Mouse (Mus musculus) small intestine, adult 2 months (tissue): ENCODE data around the gene Mink1. TPM values are rescaled to one million over a fixed set of nuclear protein-coding genes. Genes with fewer than 3 reads are reported as not detected.

Experiments
- H3K27ac ChIP-seq: fragments of 200-500 bp; 2 replicates; pipeline ENCODE4 v1.5.1; 2012; ENCODE audit warnings: low read depth, low read length, control low read depth, inconsistent platforms; ENCODE audit not compliant: insufficient read depth
- H3K27me3 ChIP-seq: fragments of 200-500 bp; 2 replicates; pipeline ENCODE4 v1.6.1; 2012; ENCODE audit warnings: mild to moderate bottlenecking, moderate library complexity, low read length, inconsistent platforms; ENCODE audit not compliant: control insufficient read depth, insufficient read depth
- H3K36me3 ChIP-seq: fragments of 200-500 bp; 2 replicates; pipeline ENCODE4 v1.6.1; 2012; ENCODE audit warnings: mild to moderate bottlenecking, low read length, control low read depth, inconsistent platforms; ENCODE audit not compliant: control insufficient read depth, insufficient read depth
- H3K4me1 ChIP-seq: fragments of 200-500 bp; 2 replicates; pipeline ENCODE4 v1.6.1; 2012; ENCODE audit warnings: low read length, inconsistent platforms, mixed read lengths; ENCODE audit not compliant: control insufficient read depth, insufficient read depth, insufficient read length
- H3K4me3 ChIP-seq: fragments of 200-500 bp; 2 replicates; pipeline ENCODE4 v1.5.1; 2012; ENCODE audit warnings: low read depth, mild to moderate bottlenecking, control low read depth, inconsistent platforms, low read length, moderate library complexity
- CTCF ChIP-seq: fragments of 200-500 bp; IDR thresholded peaks from 2 replicates; pipeline ENCODE4 v1.5.1; 2012; ENCODE audit warnings: low read depth, mild to moderate bottlenecking, control low read depth, inconsistent platforms, low read length, moderate library complexity, mixed read lengths; ENCODE audit not compliant: insufficient replicate concordance, insufficient read length; ENCODE audit errors: extremely low read depth
- POLR2A ChIP-seq: fragments of 200-500 bp; IDR thresholded peaks from 2 replicates; pipeline ENCODE4 v1.6.1; 2012; ENCODE audit warnings: low read depth, mild to moderate bottlenecking, control low read depth, inconsistent platforms, low read length, moderate library complexity
- WGBS: fragments of 180-500 bp; shearing (Covaris S2); methylation state at CpG from one replicate; pipeline ENCODE4 v1.1.7; 2018; 5-methylcytosine and 5-hydroxymethylcytosine counted together
- polyA plus RNA-seq: library from polyadenylated mRNA; depleted of rRNA; stranded (reverse); fragments of >200 nt; gene quantifications from 2 replicates; pipeline ENCODE4 v1.2.3, GENCODE M21; 2012

Mink1 gene
- polyA plus RNA-seq, 1 experiment = 82.0 TPM

DNA sequence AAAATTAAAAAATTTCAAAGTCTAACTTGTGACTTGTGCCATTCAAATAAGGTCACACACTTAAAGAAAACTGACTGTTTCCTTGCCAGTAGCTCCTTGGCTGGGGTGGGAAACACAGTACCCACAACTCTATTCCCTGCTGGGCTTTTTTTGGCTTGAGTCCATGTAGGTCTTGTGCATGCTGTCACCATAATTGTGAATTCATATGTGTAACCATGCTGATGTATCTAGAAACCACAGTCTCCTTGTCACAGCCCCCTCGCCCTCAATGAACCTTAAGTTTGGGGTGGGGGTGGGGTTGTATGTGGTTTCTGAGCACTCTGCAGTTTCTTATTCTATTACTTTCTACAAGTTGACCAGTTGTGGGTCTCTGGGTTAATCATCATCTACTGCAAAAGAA is 29.1 kb downstream of the Mink1 start:
- TF ChIP-seq CTCF = no peak
- TF ChIP-seq POLR2A = no peak
- Histone ChIP-seq H3K27me3 (no peaks in the 10 kb centered on the region), H3K27ac (no peak overlapping the region), H3K4me3 (no peak overlapping the region), H3K36me3 (no peaks in the 10 kb centered on the region), H3K4me1 (peaks cover 46% of the 10 kb centered on the region)
- WGBS = 91% methylated on average over 1 of the region's 1 CpGs

DNA sequence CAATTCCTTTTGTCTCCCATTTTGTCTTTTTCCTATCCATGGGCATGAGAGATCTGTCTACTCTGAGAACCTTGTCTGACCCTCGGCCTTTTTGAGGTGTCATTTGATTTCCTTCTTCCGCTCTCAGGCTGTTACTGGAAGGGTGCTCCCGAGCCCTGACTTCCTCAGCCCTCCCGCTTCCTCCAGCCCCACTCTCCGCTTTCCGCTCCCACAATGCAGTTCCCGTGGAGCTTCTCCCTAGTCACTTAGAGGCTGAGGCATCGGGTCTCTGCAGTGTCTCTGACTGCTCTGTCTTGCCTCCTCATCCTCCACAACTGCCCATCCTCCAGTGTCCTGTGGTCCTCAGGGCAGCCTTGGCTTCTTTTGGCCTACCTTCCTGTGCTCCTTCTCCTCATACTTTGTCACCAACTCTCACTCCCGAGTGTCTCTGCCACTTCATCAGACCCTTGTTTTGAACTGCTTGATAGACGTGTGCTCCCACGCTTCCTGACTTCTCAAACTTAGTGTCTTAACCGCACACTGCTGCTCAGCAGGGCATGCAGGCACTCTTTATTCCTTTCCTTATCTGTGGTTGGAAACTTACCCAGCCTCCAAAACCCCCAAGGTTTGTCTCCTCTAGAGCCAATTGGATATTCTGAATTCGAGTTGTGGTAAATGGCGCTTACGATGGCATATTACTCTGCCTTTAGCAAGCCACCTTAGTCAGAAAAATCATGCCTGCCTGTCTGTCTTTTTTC is 31.7 kb downstream of the Mink1 start:
- peak overlapping the region; percentile 92; the same call in 1 of the 2 replicates for H3K27ac ChIP-seq
- no peak for TF ChIP-seq POLR2A
- TF ChIP-seq CTCF = no peak

DNA sequence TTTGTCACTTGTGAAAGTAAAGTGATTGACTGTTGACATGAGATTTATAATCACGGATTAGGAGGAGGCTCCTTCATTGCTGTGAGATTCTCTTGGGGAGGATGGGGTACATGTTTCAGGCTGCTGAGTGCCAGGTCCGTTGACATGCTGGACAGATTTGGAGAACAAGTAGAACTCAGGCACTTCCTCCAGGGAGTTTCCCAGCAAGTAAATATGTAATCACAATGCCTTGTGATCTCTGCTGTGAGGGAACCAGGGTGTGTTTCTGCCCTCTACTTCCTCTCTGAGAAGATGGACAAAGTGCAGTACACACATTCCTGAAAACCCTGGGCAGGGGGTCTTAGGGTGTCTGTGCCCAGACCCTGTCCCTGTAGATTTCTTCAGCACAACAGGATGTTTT is 33.0 kb downstream of the Mink1 start:
- Histone ChIP-seq H3K4me1 (peaks cover 30% of the 10 kb centered on the region), H3K27me3 (no peaks in the 10 kb centered on the region), H3K4me3 (no peak overlapping the region), H3K27ac (peak overlapping the region; percentile 92), H3K36me3 (peaks cover 18% of the 10 kb centered on the region)
- no peak for TF ChIP-seq CTCF
- no peak for TF ChIP-seq POLR2A
- WGBS = 7% methylated on average over 2 of the region's 2 CpGs

More for the DNA sequence above, 31.7 kb downstream of the Mink1 start:
- Histone ChIP-seq H3K4me1 (peaks cover 37% of the 10 kb centered on the region), H3K36me3 (peaks cover 16% of the 10 kb centered on the region), H3K27me3 (no peaks in the 10 kb centered on the region), H3K4me3 (no peak overlapping the region)
- 79% methylated on average over 15 of the region's 15 CpGs for WGBS

DNA sequence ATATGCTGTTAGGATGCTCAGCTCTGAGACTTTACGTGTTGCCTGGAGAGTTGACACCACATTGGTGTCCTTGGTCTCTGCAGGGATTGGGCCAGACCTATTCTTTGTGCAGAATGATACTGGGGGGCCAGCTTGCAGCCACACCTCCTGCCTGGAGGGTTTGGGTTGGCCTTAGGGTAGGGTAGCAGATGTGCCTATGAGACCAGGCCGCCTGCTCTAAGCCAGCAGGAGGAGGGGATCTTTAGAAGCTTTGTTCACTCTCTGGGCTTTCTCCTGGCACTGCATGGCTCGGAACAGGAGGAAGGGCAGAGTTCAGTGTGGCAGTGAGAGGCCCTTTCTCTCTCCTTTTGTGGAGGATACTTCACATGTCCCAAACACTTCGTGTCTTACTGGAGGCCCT is 33.4 kb downstream of the Mink1 start:
- no peaks in the 10 kb centered on the region for H3K27me3 ChIP-seq
- H3K36me3 ChIP-seq = peaks cover 18% of the 10 kb centered on the region
- TF ChIP-seq CTCF (no peak), POLR2A (no peak)
- H3K4me1 ChIP-seq = peaks cover 30% of the 10 kb centered on the region
- peak overlapping the region; percentile 92 for H3K27ac ChIP-seq
- no peak overlapping the region for H3K4me3 ChIP-seq
- WGBS = 33% methylated on average over 4 of the region's 4 CpGs

DNA sequence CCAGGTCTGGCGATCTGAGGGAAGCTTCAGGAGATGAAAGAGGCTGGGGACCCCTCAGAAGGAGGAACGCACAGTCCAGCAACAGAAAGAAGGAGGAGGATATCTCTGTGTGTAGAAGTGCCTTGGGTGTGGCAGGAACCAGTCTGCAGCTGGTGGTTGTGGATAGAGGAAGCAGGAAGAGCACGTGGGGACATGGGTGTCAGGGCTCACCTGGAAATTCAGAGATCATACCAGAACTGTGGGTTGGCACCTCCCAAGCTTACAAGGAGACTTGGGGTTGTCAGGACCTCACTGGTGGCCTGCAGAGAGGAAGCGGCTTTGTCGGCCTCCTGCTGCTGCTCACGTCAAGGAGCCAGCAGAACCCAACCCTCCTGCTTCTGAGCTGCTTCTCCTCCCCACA is 34.6 kb downstream of the Mink1 start:
- no peaks in the 10 kb centered on the region for H3K27me3 ChIP-seq
- TF ChIP-seq POLR2A (no peak), CTCF (0 out of 2 replicates have a peak, but pooled peaks have one; percentile 3)
- peak overlapping the region; percentile 17 for H3K27ac ChIP-seq
- peaks cover 30% of the 10 kb centered on the region for H3K4me1 ChIP-seq
- H3K36me3 ChIP-seq = peaks cover 23% of the 10 kb centered on the region
- WGBS = 44% methylated on average over 6 of the region's 6 CpGs
- no peak overlapping the region for H3K4me3 ChIP-seq

DNA sequence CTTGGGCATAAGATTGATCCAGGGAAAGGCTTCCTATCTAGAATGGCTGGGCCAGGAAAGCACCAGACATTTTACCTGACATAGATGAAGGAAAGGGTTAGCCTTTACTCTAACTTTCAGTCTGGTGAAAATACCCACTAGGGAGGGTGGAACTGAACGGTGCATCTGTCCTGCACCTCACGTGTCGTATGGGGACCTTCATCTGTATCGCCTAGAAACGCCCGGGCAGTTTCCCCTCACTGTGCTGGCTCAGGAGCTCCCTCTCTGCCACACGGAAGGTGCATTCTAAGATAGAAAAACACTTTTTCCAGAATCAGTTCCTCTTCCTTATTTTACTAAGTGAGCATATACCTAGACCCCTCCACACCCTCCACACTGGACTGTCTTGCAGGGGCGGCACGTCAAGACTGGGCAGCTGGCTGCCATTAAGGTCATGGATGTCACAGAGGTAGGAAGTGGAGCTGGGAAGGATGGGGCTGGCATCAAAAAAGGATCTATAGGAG is 35.8 kb downstream of the Mink1 start:
- no peak for TF ChIP-seq POLR2A
- TF ChIP-seq CTCF = no peak
- Histone ChIP-seq H3K27me3 (no peaks in the 10 kb centered on the region), H3K27ac (no peak overlapping the region), H3K4me1 (peaks cover 30% of the 10 kb centered on the region), H3K4me3 (no peak overlapping the region), H3K36me3 (peaks cover 23% of the 10 kb centered on the region)
- WGBS = 86% methylated on average over 9 of the region's 9 CpGs

DNA sequence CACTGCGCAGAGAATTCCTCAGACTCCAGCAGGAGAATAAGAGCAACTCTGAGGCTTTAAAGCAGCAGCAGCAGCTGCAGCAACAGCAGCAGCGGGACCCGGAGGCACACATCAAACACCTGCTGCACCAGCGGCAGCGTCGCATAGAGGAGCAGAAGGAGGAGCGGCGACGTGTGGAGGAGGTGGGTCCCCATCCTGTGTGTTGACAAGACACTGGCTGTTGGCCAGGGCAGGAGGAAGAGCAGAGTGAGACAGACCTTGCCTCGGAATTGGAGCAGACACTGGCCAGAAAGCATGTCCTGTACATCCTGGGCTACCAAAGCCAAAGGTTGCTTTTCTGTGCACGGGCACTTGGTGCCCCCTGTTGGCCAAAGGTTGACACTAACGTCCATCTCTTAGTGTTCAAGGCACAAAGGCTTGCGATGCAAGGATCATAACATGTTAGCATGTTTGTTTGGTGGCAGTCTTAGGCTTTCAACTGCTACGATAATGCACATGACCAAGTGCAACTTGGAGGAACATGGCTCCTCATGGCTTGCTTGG is 42.4 kb downstream of the Mink1 start:
- H3K27me3 ChIP-seq = no peaks in the 10 kb centered on the region
- peaks cover 53% of the 10 kb centered on the region for H3K36me3 ChIP-seq
- peaks cover 5% of the 10 kb centered on the region for H3K4me1 ChIP-seq
- TF ChIP-seq POLR2A (no peak), CTCF (peak; percentile 85; the same call in 1 of the 2 replicates)
- H3K27ac ChIP-seq = no peak overlapping the region
- WGBS = 61% methylated on average over 14 of the region's 14 CpGs
- no peak overlapping the region for H3K4me3 ChIP-seq

DNA sequence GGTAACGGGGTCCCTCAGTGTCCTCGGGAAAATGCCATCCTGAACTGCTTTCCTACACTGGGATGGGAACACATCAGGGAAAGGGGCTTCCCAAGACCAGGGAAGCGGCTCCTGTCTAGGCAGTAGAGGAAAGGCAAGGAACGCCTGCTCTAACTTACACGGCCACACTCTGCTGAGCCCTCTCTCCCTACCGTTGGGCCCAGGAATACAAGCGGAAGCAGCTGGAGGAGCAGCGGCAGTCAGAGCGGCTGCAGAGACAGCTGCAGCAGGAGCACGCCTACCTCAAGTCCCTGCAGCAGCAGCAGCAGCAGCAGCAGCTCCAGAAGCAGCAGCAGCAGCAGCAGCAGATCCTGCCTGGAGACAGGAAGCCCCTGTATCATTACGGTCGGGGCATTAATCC is 44.0 kb downstream of the Mink1 start:
- Histone ChIP-seq H3K4me1 (peaks cover 5% of the 10 kb centered on the region), H3K27me3 (no peaks in the 10 kb centered on the region), H3K27ac (no peak overlapping the region), H3K36me3 (peaks cover 65% of the 10 kb centered on the region), H3K4me3 (no peak overlapping the region)
- 90% methylated on average over 12 of the region's 12 CpGs for WGBS
- TF ChIP-seq CTCF = no peak
- TF ChIP-seq POLR2A = no peak
